Mouse (Mus musculus): ENCODE measurements around the gene Ntng1.

The Ntng1 gene

DNA sequence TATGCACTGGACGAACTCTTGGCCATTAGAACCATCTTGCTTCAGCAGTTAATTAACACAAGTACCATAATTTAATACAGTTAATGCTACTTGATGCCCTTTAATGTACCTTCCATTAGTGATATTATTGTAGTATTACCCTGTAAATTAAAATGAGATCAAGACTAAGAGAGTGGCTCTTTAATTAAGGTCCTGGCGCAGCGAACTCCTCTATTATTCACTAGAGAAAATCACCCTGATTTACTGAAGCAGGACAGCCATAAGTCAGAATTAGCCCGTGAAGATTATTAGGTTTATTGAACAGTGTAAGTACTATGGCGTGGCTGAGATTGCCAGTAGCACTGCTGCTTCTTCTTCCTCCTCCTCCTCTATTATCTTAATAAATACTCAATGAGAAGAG lies 212.8 kb downstream of the Ntng1 start:
- no peak for DNase-seq (ENCODE audit: extremely low read depth, low read depth)

DNA sequence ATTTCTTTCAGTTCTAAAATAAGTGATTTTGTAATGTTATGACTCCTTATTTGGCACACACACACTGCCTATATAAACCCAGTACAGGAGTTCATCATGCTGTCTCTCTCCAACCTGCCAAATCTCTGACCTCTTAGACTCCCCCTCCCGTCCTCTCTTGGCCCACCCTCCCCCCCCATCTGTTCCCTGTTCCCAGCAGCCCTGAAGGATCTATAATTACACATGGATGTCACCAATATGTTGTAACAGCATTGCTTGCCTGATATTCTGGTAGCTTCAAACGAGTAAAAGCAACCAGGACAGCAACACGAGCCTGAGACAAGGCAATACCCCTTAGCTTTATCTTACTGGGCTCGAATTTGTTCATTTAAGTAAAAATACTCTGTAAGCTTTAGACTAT lies 220.0 kb downstream of the Ntng1 start:
- no peak for DNase-seq (ENCODE audit: extremely low read depth, low read depth)

DNA sequence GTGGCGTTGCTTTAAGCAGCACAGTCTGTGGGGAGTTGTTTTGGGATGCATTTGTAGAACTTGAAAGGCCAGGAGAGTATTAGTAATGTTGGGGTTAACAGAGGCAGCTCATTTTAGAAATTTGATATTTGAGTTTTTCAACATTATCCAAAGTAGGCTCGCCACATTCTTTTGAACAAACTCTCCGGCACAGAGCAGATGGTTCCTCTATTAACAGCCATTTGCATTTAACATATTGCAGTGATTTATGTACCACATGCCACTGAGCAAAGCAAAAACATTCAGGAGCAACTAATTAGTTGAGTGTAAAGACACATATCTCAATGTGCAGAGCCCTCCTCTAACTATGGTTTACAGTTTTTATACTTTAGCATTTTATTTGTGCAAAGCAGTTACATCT lies 224.8 kb downstream of the Ntng1 start:
- DNase-seq (ENCODE audit: extremely low read depth, low read depth): no peak

DNA sequence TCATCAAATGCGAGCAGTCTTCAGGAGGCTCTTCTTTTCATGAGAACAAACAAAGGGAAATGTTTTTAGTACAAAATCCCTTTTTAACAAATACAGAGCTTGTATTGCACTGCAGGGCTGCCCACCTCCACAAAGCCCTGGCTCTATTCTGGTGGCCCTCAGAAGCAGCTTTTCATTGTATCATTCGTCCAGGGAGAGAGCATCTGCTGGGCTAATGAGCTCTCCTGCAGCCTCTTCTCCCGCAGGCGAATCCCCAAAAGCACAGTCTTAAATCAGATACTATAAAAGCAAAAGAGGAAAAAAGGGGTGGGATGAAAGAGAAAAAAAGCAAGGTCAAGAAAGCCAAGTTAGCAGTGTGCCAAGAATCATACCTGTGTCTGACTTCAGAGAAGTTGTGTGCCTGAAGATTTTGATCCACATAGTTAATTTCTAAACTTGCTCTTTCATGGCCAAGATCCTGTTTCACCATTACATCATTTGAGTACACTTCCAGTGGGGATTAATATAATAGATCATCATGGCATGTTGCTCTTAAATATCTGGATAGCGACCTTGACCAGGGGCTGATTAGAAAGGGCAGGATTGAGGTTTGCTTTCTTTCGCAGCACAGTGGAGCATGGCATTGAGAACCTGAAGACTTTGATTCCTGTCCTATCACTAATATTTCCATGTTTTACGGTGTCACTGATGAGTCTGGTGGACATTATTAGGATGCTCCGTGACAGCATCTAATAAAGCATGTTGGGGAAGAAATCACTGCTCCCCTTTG lies 225.7 kb downstream of the Ntng1 start:
- DNase-seq (ENCODE audit: extremely low read depth, low read depth): no peak

DNA sequence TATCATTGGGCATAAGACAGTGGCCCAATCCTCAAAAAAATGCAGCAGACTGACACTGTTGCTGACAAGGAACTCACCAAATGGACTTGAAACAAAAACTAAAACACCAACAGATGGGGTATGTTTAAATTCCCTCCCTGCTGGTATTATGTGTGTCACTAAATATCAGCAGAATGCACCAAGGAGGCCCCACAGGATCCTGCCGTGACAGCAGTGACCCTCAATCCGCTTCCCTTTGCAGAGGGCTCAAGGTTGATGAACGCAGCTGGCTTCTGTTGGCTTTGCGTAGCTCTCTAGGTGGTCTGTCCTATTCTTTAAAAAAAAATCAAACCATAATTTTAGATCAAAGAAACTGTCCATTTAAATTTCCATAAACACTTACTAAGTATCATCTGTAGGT lies 226.7 kb downstream of the Ntng1 start:
- no peak for DNase-seq (ENCODE audit: extremely low read depth, low read depth)

DNA sequence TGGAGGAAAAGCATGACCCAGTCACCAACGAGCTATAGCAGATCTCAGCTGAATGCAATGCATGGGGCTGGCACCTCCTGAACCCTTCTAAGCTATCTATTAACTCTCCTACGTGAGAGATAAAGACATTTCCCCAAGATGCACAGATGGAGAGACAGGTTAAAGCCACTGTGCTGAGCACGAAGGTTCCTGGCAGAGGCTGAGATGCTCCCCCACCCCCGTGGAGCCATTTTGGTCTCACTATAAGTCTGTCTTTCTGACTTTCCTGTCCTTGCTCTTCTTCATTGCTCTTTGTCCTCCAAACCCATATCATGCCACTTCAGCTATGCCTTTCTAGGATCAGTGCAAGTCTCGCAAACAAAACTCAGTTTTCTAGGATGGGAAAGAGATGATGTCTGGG lies 229.6 kb downstream of the Ntng1 start:
- DNase-seq (ENCODE audit: extremely low read depth, low read depth): no peak

DNA sequence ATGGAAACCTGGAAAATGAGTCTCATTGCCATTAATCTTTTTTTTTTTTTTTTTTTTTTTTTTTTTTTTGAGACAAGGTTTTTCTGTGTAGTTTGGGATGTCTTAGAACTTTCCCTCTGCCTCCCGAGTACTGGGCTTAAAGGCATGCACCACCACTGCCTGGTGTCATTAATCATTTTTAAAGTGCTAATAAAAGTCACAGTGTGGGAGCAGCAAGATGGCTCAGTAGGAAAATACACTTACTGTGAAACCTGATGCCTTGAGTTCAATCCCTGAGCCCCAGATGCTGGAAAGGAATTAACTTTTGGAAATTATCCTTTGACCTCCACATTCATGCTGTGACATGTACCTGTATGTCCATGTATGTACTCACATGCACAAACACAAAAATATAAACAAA lies 253.2 kb downstream of the Ntng1 start:
- DNase-seq (ENCODE audit: extremely low read depth, low read depth): no peak

DNA sequence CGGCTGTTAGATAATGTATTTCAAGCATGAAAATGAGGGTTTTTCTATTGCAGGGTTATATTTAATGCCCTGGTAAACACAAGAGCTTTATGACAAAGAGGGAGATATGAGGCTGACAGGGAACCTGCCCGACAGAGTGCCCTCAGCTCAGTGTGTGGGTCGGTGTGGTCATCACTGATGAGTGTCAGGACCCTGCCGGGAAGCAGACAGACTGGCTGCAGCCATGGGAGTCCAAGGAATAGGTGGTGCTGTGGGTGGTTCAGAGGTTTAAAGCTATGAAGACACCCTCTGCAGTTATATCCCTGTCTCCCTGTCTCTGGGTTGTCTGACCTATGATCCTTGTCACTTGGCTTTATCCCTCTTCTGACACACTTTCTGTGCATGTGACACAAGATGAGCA lies 258.1 kb downstream of the Ntng1 start:
- DNase-seq (ENCODE audit: extremely low read depth, low read depth): no peak

DNA sequence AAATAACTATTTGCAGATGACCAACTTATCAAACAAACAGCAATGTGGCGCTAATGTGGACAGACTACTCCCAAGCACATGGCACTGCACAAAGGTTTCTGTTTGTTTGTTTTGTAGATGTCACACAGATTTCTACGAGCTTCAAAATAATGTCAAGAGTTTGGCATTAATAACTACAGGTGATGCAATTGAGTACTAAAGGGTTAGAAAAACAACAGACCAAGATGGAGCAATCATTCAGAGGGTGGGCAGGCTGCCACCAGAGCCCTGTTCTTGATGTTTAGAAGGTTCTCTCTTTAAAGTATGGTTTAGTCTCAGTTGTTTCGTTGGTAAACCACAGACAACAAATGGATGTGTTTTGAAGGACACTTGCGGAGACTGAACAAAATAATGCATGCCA lies 264.8 kb downstream of the Ntng1 start:
- DNase-seq (ENCODE audit: extremely low read depth, low read depth): no peak

DNA sequence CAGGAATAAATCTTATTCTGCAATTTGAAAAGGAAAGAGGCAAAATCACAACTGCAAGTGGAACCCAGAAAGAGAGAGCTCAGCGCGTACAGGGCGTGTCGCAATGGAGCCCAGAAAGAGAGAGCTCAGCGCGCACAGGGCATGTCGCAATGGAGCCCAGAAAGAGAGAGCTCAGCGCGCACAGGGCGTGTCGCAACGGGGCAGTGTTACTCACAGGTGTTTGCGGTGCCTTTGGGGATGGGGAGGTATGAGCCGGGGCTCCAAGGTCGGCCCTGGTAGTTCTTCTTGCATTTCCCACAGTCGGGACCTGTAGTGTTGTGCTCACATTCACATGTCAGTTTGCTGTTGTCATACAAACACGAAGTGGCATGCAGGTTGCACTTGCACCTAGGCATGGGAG lies 271.8 kb downstream of the Ntng1 start:
- DNase-seq (ENCODE audit: extremely low read depth, low read depth): no peak

DNA sequence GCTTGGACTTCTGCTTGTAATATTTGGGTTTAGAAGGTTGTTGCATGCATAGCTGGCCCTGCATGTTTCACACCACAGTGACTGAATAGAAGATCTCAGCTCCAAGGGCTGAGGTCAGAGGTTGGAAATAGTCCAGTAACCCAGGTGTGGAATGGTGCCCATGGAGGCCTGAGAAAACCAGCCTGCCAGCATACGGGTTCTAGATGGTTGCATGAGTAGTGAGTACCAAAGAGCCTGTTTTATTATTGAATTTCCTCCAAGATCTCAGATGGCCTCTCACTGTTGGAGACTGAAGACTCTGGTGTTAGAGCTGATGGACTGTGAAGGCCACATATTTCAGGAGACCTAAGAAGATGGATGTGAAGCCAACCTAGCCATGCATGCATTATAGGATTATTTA lies 285.5 kb downstream of the Ntng1 start:
- no peak for DNase-seq (ENCODE audit: extremely low read depth, low read depth)

DNA sequence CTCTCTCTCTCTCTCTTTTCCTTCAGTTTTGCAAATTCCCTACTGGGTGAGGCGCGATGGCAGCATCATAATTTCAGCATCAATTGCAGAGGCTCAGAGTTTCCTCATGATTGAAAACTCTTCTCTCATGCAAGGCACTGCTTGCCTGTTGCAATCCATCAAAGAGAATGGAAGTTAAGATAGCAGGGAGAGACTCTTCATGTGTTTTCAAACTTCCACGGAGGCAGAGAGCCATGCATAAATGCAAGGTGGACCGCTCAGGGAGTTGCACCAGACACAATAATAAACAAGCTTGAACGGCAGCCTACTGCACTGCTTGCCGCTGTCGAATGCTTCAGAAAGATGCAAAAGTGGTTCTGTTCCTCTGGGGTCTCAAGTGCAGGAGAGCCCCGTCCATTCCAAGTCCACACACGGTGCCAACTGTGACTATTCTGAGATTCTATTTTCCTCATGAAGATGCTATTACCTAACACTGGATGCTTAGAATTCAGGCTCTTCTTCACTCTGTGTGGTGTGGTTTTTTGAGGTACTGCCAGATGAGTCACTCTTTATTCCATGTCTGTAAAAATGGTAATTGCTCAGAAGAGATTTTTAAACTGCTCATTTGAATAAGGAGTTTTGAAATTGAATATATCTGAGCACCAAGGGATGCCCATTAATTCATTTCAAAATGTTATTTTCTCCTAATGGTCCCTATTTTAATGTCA lies 289.2 kb downstream of the Ntng1 start:
- no peak for DNase-seq (ENCODE audit: extremely low read depth, low read depth)

DNA sequence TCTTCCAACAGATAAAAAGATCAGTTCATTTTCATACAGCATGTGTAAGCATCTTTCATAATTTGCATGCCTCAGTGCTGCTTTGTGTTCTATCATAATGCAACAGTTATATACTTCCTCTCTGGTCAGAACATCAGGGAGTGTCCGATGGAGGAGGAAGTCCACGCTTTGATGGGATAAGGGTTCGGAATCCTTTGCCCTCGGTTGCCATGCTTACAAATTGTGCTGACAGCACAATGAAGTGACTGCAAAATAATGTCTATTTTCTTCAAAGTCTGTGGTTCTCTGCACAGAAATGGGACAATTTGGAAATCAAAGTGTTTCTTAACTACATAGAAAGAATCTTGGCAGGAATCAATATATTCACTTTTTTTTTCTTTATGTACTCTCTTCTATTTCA lies 297.2 kb downstream of the Ntng1 start:
- DNase-seq (ENCODE audit: extremely low read depth, low read depth): no peak

DNA sequence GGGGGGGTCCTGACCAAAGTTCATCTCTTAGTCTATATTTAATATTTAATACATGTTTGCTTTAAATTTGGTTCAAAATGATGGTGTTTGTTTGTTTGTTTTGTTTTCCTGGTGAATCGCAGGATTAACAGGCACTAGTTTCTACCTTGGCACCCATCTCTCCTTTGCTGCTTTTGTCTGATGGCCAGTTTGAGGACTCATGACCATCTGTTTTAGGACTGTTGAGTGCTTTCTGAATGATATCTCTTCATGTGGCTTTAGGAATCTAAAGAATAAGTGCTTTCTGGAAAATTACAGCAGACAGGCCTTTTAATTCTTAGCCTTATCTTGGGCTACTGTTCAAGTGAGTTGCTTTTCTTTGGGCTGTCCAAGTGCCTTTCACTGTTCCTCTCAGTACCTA lies 318.0 kb downstream of the Ntng1 start:
- no peak for DNase-seq (ENCODE audit: extremely low read depth, low read depth)

DNA sequence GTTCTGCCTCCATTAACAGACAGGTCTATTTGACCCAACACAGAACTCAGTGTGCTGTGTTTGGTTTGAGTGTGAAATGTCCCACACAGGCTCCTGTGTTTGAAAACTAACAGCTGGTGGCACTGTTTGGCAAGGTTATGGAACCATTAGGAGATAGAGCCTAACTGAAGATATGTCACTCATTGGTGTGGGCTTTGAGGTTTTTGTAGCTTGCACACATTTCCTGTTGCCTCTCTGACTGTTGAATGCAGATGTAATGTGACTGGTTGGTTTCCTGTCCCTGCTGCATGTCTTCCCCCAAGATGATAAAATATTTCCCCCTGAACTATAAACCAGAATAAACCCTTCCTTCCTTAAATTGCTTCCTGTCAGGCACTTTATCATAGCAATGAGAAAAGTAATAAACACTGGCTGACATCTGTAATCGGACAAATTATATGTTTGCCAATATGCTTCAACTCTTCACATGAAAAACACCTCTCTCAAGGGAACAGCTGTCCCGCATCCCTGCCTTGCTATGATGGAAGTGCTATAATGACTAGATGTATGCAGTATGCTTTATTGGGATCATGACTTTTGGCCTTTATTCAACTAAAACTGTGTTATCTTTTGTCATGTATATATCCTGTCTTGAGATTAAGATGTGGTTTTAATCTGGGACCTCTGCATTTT lies 320.9 kb downstream of the Ntng1 start:
- peak; percentile 11 for DNase-seq (ENCODE audit: extremely low read depth, low read depth)

DNA sequence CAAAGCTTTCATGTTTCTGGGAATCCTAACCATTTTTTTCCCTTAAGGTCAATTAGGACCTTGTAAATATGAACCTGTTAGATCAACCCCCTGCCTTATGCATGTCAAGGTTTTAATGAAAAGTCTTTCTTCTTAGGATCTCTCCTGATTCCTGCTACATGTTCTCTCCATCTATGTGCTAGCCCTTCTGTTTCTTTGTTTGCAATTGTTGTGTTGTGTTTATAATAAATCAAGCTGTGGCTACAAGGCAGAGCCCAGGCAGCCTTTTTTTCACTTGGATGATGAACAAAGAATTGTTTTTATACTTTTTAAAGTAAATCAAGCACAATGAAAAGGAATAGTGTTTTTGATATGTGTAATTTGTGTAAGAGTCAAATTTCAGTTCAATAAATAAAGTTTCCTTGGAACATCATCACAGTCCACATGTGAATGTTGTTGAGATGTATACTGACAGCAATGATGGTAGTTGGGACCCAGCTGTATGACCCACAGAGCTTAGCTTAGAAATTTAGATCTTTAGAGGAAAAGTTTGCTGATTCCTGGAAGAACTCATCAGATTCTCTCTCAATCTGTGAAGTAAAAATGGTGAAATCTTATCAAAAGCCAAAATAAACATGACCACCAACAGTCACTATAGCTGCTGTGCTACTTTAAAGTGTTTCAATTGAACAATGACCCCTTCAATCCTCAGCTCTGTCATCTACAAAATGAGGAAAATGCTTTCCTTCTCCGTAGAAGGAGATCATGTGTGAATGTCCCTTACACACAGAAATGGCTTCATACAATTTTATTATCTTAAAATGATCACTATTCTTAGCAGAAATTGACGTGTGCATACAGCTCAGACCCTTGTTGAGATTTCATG lies 324.8 kb downstream of the Ntng1 start:
- no peak for DNase-seq (ENCODE audit: extremely low read depth, low read depth)

DNA sequence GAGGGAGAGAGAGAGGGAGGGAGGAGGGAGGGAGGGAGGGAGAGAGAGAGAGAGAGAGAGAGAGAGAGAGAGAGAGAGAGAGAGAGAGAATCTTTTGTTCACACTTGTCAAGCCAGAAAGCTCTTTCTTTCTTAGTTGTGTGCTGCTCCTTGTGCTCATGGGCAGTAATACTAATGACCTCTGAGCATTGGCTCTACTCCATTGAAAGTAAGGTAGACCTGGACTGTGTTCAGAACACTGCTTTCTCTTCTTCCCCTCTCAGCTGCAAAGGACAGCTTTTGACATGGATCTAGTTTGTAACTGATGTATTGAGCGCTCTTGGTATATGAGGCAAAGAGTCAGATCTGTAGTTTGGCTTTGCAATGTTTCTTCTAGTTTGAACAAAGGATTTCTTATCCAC lies 334.7 kb downstream of the Ntng1 start:
- DNase-seq (ENCODE audit: extremely low read depth, low read depth): no peak

DNA sequence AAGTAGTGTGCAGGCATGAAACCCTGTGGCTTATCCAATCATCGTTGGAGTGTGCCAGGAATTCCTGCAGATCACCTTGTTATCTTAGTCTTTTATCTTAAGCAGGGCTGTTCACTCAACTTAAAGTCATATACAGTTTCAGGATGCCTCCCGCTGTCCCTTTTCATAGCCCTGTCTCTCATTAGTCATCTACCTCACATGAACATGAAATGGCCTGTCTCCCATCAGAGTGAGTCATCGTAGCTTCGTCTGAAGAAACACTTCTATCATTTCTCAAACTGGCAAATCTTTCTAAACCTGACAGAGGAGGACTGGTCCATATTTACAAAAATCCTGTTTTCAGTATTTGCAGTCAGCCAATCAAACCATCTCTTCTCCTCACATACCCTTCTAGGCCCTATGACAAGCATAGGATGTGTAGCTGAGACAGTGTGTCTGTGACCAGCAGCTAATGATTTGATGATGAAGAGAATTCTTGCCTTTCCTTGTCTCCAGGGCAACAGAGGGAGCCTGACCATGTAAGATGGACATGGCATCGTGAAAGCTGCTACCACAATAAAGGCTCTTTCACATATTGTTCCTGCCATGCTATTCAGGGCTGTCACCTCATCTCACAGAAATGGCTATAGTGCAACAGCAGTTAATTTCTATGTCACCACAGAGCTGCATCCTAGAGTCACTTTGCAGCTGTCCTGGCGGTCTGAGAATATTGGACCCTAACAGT lies 336.4 kb downstream of the Ntng1 start:
- no peak for DNase-seq (ENCODE audit: extremely low read depth, low read depth)

DNA sequence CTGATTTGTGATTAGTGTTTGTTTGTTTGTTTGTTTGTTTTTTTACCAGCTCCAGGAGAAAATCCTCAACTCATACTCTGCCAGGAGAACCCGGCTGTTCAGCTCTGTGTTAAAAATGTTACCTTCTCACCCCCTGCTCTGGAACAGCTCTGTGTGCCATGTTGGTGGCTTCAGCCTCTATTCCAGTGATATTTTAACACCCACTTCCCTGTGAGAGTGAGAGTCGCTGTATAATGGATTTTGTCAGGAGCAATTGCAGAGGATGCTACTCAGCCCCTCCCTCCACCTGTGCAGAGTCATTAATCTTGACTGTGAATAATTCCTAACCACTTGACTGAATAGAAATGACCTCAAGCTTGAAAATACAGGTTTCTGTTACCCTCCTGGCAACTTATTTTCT lies 339.7 kb downstream of the Ntng1 start:
- no peak for DNase-seq (ENCODE audit: extremely low read depth, low read depth)

DNA sequence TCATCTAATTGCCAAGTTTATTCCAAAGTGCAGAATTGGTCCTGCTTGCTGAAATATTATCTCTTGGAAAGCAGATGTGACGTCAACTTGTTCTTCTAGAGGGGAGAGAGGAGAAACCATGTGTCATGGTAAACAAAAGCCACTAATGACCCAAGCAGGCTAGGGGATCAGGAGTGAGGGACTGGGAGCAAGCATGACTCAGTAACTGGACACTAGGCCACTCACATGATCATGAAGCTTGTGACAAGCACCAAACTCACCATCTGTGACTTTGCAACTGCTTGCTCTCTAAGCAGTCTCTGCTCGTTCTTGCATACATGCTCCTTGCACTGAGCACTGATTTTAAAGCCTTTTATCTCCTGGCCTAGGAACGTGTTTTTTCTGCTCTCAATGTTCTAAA lies 340.2 kb downstream of the Ntng1 start:
- no peak for DNase-seq (ENCODE audit: extremely low read depth, low read depth)

DNA sequence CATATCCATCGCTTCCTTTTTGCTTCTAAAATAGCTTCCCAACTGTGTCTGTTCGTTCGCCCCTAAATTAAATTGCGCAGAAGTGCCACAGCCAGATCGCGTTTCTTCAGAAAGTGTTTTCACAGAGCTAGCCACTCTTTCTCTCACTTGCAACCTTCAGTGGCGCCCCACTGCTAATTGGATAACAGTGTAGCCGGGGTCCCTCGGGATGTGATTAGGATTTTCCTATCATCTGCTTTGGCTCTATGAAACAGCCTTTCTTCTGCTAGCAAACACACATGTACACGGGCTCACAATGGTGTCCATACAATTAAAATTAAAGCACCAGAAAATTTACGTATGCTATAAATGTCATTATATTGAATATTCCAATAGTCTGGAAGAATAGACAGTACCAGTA lies 346.5 kb downstream of the Ntng1 start:
- DNase-seq (ENCODE audit: extremely low read depth, low read depth): no peak
